Mouse (Mus musculus) heart, embryonic 13.5 days (tissue): ENCODE results near the gene Zfp748. TPM values are rescaled to one million over a fixed set of nuclear protein-coding genes. Genes with fewer than 3 reads are reported as not detected.

Experiments used
- ATAC-seq: fragments of 200-750 bp; cut with Nextera tagmentation; 2 replicates; pipeline ENCODE4 v1.8.0; 2017; ENCODE audit warnings: moderate TSS enrichment; ENCODE audit not compliant: insufficient number of reproducible peaks, low FRiP score, low TSS enrichment; ENCODE audit errors: extremely low read depth
- H3K27ac ChIP-seq: fragments of 300-500 bp; sonication (generic); replicated peaks from 2 replicates; pipeline ENCODE4 v1.5.1; 2015; ENCODE audit warnings: moderate library complexity, mild to moderate bottlenecking, inconsistent platforms
- H3K27me3 ChIP-seq: fragments of 300-500 bp; sonication (generic); replicated peaks from 2 replicates; pipeline ENCODE4 v1.6.1; 2015; ENCODE audit warnings: mild to moderate bottlenecking, inconsistent platforms
- H3K36me3 ChIP-seq: fragments of 300-500 bp; sonication (generic); 2 replicates; pipeline ENCODE4 v1.6.1; 2015; ENCODE audit warnings: mild to moderate bottlenecking, inconsistent platforms
- H3K4me1 ChIP-seq: fragments of 300-500 bp; sonication (generic); 2 replicates; pipeline ENCODE4 v1.6.1; 2015; ENCODE audit warnings: inconsistent platforms
- H3K4me2 ChIP-seq: fragments of 300-500 bp; sonication (generic); 2 replicates; pipeline ENCODE4 v1.6.1; 2015; ENCODE audit warnings: inconsistent platforms, mild to moderate bottlenecking, moderate library complexity
- H3K4me3 ChIP-seq: fragments of 300-500 bp; sonication (generic); 2 replicates; pipeline ENCODE4 v1.5.1; 2015; ENCODE audit warnings: moderate library complexity, mild to moderate bottlenecking, inconsistent platforms
- H3K9ac ChIP-seq: fragments of 300-500 bp; sonication (generic); 2 replicates; pipeline ENCODE4 v1.6.1; 2015; ENCODE audit warnings: inconsistent platforms, mild to moderate bottlenecking, moderate library complexity
- H3K9me3 ChIP-seq: fragments of 300-500 bp; sonication (generic); 2 replicates; pipeline ENCODE4 v1.6.1; 2016; ENCODE audit warnings: inconsistent platforms
- WGBS: fragments of 180-500 bp; shearing (Covaris S2); methylation state at CpG from one replicate; pipeline ENCODE4 v1.1.7; 2015; ENCODE audit warnings: mixed read lengths; 5-methylcytosine and 5-hydroxymethylcytosine counted together
- polyA plus RNA-seq: library from polyadenylated mRNA; unstranded; fragments of >200 nt; fragmentation: Nextera tagmentation; extraction: Ambion mirVana; gene quantifications from 2 replicates; pipeline ENCODE4 v1.2.1, GENCODE M21; 2015

The Zfp748 gene
- 5.7 and 7.3 TPM in 2 replicates for polyA plus RNA-seq

DNA sequence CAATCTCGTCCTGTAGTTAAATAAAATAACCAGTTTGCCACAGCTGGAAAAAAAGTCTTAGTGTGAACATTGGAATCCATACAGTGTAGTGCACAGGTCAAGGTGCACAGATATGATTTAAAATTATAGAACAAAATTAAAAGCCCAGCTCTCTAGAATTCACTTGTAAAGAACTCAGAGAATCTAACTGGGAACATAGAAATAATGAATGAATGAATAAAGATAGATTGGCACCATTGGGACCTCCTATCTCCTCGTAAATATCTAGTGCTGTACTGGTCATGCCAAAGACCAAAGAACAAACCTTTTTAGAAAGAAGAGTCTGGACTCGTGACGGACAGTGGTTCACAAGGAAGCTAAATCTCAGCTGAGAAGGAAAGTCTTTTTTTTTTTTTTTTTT lies at the start of gene Zfp748:
Gene Zfp748 (minus strand): TSS at position 101 of the 400 bp plus-strand sequence.
- H3K9me3 ChIP-seq, result no peaks in the 10 kb centered on the region
- peaks cover 18% of the 10 kb centered on the region for H3K4me1 ChIP-seq
- no peak for ATAC-seq
- H3K4me2 ChIP-seq, result peak within 1 kb of the TSS; percentile 80
- WGBS, result 71% methylated on average over 4 of the region's 4 CpGs
- H3K9ac ChIP-seq, result peak within 1 kb of the TSS; percentile 84
- H3K4me3 ChIP-seq, result peak within 1 kb of the TSS; percentile 63
- H3K36me3 ChIP-seq, result no peaks in the 10 kb centered on the region
- H3K27me3 ChIP-seq, result no peaks in the 10 kb centered on the region
- H3K27ac ChIP-seq, result peak within 1 kb of the TSS; percentile 83

DNA sequence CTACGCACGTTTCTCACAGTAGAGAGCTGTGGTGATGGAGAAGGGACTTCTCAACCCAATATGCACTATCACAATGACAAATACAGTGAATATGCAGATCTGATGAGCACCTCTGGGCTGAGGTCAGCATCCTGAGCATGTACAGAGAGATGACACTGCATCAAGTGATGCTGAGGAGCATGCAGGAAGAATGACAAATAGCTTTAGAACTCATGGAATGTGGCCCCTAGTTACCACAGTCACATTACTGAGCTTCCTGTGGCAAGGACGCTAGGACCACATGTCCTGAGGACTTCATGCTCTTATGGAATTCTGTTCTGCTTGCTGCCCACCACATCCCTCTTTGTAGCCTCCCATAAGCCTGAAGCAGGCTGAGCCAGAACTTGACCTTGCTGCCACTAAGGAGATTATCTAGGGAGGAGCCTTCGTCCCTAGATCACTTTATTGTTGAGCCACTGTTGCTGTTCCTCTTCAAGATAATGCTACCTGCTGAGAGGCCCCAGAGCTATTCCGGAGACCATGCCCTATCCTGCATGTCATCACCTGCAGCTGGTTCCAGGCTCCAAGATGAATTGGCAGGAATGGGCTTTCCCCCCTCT lies 19.1 kb upstream of the Zfp748 start:
- Histone ChIP-seq H3K9me3 (no peaks in the 10 kb centered on the region; the same call in 1 of the 2 replicates), H3K9ac (no peak overlapping the region), H3K36me3 (no peaks in the 10 kb centered on the region), H3K4me1 (no peaks in the 10 kb centered on the region), H3K4me2 (no peak overlapping the region), H3K27me3 (no peaks in the 10 kb centered on the region), H3K4me3 (no peak overlapping the region), H3K27ac (no peak overlapping the region)
- no peak for ATAC-seq
- 51% methylated on average over 5 of the region's 5 CpGs for WGBS

DNA sequence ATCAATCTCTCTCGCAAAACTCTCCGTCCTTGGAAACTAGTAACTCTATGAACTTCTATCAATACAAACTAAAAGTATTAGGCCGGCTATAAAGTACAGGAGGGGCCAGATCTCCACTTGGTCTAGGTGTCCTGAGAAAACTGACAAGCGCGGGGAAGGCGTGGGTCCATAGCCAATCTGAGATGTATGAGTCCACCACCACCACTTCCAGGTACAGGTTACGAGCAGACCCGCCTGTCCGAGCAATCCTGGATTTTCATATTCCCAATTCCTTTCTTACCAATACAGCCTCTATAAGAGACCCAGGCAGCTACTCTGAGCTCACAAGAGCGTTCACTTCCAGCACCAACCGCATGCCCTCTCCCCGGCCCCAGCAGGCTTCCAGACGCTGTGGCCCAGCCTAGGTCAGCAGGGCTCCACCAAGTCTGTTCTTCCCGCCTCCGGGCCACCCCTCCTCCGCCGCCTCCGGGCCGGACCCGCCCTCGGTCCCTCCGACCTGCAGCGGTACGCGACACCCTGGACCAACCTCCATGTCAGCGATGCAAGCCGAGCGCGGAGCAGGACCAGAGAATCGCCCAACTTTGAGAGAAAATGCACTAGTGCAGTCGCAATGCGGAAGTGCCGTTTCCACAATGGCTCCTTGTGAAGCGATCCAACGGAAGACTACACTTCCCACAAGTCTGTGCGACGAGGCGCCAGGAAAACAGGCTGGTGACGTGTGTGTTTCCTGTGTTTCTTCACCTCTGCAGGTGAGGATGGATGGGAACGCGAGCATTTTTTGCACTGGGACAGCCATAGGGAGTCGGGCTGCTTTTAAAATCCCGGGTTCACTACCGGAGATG lies 904 bp downstream of the Zfp748 start:
- peaks cover 18% of the 10 kb centered on the region for H3K4me1 ChIP-seq
- no peaks in the 10 kb centered on the region for H3K27me3 ChIP-seq
- peak overlapping the region; percentile 63 for H3K4me3 ChIP-seq
- ATAC-seq, result peak; percentile 94
- H3K36me3 ChIP-seq, result no peaks in the 10 kb centered on the region
- H3K9ac ChIP-seq, result peak overlapping the region; percentile 84
- peak overlapping the region; percentile 83 for H3K27ac ChIP-seq
- under 1% methylated on average over 44 of the region's 44 CpGs for WGBS
- no peaks in the 10 kb centered on the region for H3K9me3 ChIP-seq
- H3K4me2 ChIP-seq, result peak overlapping the region; percentile 80

DNA sequence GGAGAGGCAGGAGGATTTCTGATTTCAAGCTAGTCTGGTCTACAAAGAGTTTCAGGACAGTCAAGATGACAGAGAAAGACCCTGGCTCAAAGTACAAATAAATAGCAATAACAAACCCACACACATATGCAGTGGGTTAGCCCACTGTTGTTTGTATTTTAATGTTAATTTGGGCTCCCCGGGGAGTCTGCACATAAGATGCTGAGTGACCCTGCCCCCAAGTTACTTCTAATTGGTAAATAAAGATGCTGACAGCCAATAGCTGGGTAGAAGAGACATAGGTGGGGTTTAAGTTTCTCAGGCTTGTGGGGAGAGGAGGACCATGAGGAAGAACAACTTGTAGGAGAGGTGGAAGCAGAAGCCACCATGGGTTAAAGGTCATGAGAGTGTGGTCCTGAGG lies 7.7 kb downstream of the Zfp748 start:
- Histone ChIP-seq H3K27ac (no peak overlapping the region), H3K9me3 (no peaks in the 10 kb centered on the region), H3K9ac (no peak overlapping the region), H3K4me3 (no peak overlapping the region), H3K36me3 (peaks cover 49% of the 10 kb centered on the region), H3K4me1 (peaks cover under 1% of the 10 kb centered on the region; the same call in 1 of the 2 replicates), H3K4me2 (no peak overlapping the region), H3K27me3 (no peaks in the 10 kb centered on the region)
- WGBS, result 93% methylated on average over 1 of the region's 1 CpGs
- ATAC-seq, result no peak

DNA sequence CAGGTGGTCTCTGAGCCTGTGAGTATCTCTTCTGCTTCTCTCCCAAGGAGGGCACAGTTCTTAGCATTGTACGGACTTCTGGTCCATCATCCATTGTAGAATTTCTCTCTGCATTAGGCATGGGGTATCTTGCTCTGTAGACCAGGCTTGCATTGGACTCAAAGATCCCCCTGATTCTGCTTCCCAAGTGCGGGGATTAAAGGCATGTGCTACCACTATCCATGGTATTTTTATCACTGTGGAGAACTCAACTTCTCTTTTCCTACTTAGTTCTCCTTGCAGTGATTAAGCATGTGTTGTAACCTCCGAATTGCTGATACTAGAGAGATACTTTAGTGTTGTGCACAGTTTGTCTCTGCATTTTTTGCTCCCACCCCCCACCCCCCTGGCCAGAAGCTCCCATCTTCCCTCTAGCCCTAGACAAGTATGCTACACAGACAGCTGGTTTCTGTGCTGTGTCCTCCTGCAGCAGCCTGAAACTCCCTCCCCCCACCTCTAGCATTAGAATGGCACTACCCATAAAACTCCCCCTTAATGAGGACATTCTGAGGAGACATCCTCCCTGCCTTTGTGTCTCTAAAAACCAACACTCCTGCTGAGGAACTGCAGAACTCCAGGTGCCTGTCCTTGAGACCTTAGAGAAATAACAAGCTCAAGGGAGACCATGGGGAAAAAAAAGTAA lies 26.4 kb downstream of the Zfp748 start:
- no peaks in the 10 kb centered on the region for H3K27me3 ChIP-seq
- H3K9ac ChIP-seq, result no peak overlapping the region
- no peak for ATAC-seq
- H3K27ac ChIP-seq, result no peak overlapping the region
- H3K4me2 ChIP-seq, result no peak overlapping the region
- H3K36me3 ChIP-seq, result no peaks in the 10 kb centered on the region; the same call in 1 of the 2 replicates
- H3K4me3 ChIP-seq, result no peak overlapping the region
- WGBS, result 69% methylated on average over 3 of the region's 3 CpGs
- H3K9me3 ChIP-seq, result no peaks in the 10 kb centered on the region
- H3K4me1 ChIP-seq, result peaks cover 24% of the 10 kb centered on the region

DNA sequence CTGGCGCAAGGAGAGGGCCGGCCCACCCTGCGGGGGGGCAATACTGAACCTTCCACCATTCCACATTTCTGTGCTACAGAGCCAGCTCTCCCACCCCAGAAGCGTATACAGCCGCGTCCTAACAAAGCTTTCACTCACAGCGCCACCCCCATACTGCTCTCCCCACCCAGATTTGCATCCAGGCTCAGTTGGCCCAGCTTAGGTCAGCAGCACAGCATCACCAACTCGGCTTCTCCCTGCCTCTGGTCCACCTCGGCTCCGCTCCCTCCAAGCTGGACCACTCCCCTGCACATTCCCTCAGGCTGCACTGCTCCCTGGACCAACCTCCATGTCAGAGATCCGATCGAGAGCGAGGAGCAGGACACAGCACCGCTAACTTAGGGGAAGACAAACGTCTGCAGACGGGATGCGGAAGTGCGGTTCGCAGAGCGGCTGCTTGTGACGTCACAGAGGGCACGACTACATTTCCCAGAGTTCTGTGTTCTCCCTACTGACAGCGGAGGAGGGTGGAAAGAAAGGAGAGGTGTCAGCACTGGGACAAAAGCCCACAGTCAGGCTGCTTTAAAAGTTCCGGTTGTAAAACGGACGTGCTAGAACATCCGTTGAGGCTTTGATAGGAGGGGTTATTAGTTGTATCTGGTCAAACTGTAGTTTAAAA lies 27.7 kb downstream of the Zfp748 start, which contains the start of the genes Gm26965 and Zfp87:
Gene Gm26965 (minus strand): TSS at position 399 of the 658 bp plus-strand sequence.
Gene Zfp87 (minus strand): TSS at position 425 of the 658 bp plus-strand sequence.
- H3K4me3 ChIP-seq, result peak within 1 kb of the TSS; percentile 79
- H3K27ac ChIP-seq, result peak within 1 kb of the TSS; percentile 81
- H3K4me1 ChIP-seq, result peaks cover 24% of the 10 kb centered on the region
- peak within 1 kb of the TSS; percentile 94 for H3K4me2 ChIP-seq
- H3K9me3 ChIP-seq, result no peaks in the 10 kb centered on the region
- ATAC-seq, result peak; percentile 96
- H3K9ac ChIP-seq, result peak within 1 kb of the TSS; percentile 91
- peaks cover 10% of the 10 kb centered on the region for H3K36me3 ChIP-seq
- H3K27me3 ChIP-seq, result no peaks in the 10 kb centered on the region
- under 1% methylated on average over 27 of the region's 27 CpGs for WGBS

DNA sequence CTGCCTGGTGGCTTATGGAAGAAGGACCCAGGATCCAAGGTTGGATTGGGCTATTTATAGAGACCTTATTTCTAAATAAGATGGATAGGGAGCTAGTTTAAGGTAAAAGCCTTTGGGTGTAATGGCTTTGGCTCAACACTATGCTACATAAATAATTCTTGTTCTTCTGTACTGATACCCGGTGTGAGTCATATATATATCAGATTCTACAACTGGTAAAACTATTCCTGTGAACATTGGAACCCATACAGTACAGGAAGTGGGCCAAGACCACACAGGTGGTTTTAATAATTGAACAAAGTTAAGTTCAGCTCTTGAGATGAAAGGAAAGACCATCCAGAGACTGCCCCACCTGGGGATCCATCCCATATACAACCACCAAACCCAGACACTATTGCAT lies 52.7 kb downstream of the Zfp748 start:
- WGBS, result 74% methylated on average over 1 of the region's 1 CpGs
- Histone ChIP-seq H3K9me3 (no peaks in the 10 kb centered on the region), H3K4me3 (peak overlapping the region; percentile 89; the same call in 1 of the 2 replicates), H3K36me3 (peaks cover 10% of the 10 kb centered on the region), H3K27me3 (0 out of 2 replicates have a peak, but pooled peaks cover 3% of the 10 kb centered on the region), H3K27ac (no peak overlapping the region), H3K4me2 (peak overlapping the region; percentile 77), H3K4me1 (peaks cover 8% of the 10 kb centered on the region), H3K9ac (no peak overlapping the region)
- ATAC-seq, result no peak

DNA sequence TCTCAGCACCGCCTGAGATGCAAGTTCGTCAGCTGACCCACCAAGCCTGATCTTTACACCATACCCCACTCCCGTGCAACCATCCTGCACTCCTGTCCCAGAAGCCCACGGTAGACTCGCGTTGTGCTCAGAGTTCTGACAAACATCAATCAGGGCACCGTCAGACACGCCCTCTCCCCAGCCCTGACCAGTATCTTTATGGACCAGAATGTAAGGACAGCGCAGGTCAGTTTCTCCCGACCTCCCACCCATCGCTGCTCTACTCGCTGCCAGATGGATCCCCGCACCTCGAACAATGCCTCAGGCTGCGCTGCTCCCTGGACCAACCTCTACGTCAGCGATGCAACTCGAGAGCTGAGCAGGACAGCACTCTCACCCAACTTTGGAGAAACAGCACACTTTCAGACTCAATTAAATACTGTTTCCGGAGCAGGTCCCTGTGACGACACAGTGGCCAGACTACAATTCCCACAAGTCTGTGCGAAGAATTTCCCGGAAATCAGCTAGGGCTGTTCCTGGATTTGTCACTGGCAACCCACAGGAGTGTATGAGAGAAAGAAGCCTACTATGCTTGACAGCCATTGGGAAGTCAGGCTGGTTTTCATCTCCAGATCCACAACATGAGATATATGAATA lies 53.4 kb downstream of the Zfp748 start, which contains the start of gene Zfp58:
Gene Zfp58 (minus strand): TSS at position 472 of the 636 bp plus-strand sequence.
- 0 out of 2 replicates have a peak, but pooled peaks cover 3% of the 10 kb centered on the region for H3K27me3 ChIP-seq
- WGBS, result under 1% methylated on average over 22 of the region's 22 CpGs
- peaks cover 17% of the 10 kb centered on the region for H3K36me3 ChIP-seq
- no peaks in the 10 kb centered on the region for H3K9me3 ChIP-seq
- peak within 1 kb of the TSS; percentile 90 for H3K9ac ChIP-seq
- H3K4me3 ChIP-seq, result peak within 1 kb of the TSS; percentile 89
- peak; percentile 59; the same call in 1 of the 2 replicates for ATAC-seq
- H3K27ac ChIP-seq, result peak within 1 kb of the TSS; percentile 53
- peak within 1 kb of the TSS; percentile 77 for H3K4me2 ChIP-seq
- H3K4me1 ChIP-seq, result peaks cover 8% of the 10 kb centered on the region

DNA sequence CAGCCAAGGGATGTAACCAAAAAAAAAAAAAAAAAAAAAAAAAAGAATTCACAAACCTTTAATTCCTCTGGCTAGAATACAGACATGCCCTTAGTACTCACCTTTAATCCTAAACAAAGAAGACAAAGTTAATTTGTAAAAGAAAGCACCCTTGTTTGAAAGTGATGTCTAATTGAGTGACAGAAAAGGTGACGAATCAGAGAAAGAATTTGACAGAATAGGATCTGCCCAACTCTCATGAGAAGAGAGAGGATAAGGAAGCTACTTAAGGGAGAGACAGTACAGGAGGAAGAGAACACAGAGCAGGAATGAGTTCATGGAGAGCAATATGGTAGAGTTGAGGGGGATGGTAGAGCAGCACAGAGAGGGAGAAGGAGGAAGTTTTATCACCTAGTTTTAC lies 58.0 kb downstream of the Zfp748 start:
- peaks cover 62% of the 10 kb centered on the region for H3K36me3 ChIP-seq
- H3K9ac ChIP-seq, result no peak overlapping the region
- peaks cover 17% of the 10 kb centered on the region for H3K9me3 ChIP-seq
- H3K4me3 ChIP-seq, result no peak overlapping the region
- peaks cover 8% of the 10 kb centered on the region for H3K4me1 ChIP-seq
- no peaks in the 10 kb centered on the region for H3K27me3 ChIP-seq
- WGBS, result 80% methylated on average over 1 of the region's 1 CpGs
- no peak for ATAC-seq
- no peak overlapping the region for H3K27ac ChIP-seq
- H3K4me2 ChIP-seq, result no peak overlapping the region
